Mouse (Mus musculus): ENCODE data around the gene Dhx16. TPM values are rescaled to one million over a fixed set of nuclear protein-coding genes. Genes with fewer than 3 reads are reported as not detected.
A peak's percentile ranks its signal among the peaks of the same experiment; 100 is the strongest.

The Dhx16 gene
- polyA plus RNA-seq, 1 experiment from 2014 or later = 42.2 TPM

DNA sequence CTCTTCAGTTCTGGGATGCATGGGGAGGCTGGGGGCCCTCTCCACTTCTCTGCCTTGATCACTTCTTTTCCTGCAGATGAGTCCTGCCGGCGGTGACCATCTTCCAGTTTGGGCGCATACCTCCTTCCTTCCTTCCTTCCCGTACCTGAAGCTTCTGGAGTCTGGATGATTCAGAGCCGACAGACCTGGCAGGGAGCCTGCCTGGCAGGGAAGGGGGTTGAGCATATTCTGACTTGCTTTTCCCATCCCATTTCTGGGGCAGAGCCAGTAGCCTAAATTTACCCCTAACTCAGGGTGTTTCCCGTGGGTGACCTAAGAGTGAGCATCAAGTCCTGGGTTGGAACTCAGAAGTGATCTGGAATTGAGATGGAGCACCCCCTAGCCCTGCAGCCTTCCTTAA, 4.9 kb upstream of the Dhx16 start:
- Histone ChIP-seq H3K9me3 (ENCODE audit: control insufficient read depth, low read length) (no peaks in the 10 kb centered on the region), H3K27ac (ENCODE audit: low read length) (no peak overlapping the region), H3K27me3 (replicated peaks; ENCODE audit: control insufficient read depth, insufficient read depth, low read length) (no peaks in the 10 kb centered on the region), H3K4me1 (replicated peaks; ENCODE audit: control insufficient read depth, insufficient read depth, low read length) (peaks cover 32% of the 10 kb centered on the region), H3K4me2 (ENCODE audit: low read length) (no peak overlapping the region), H3K36me3 (ENCODE audit: control insufficient read depth, insufficient read depth) (peaks cover 12% of the 10 kb centered on the region), H3K4me3 (replicated peaks; ENCODE audit: low read length) (no peak overlapping the region), H3K9ac (replicated peaks; ENCODE audit: low read depth, low read length) (no peak overlapping the region)
- WGBS = 86% methylated on average over 6 of the region's 6 CpGs
- ATAC-seq = no peak

GRCm38 (mm10) chr17:35882924-35883323, 3.3 kb downstream of the Dhx16 start:
- H3K36me3 ChIP-seq (ENCODE audit: control insufficient read depth, insufficient read depth) = peaks cover 23% of the 10 kb centered on the region

DNA sequence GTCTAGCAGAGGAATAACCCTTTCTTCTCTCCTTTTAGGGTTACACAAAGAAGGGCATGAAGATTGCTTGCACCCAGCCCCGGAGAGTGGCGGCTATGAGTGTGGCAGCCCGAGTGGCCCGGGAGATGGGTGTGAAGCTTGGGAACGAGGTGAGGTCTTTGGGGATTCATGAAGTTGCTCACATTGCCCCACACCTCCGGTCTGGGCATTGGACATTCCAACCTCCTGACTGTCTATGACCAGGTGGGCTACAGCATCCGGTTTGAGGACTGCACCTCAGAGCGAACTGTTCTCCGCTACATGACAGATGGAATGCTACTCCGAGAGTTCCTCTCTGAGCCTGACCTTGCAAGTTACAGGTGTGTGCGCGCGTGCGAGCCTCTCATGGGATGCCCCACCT, 4.2 kb downstream of the Dhx16 start:
- Histone ChIP-seq H3K9ac (replicated peaks; ENCODE audit: low read depth, low read length) (no peak overlapping the region), H3K36me3 (ENCODE audit: control insufficient read depth, insufficient read depth) (peaks cover 23% of the 10 kb centered on the region), H3K4me1 (replicated peaks; ENCODE audit: control insufficient read depth, insufficient read depth, low read length) (peaks cover 9% of the 10 kb centered on the region), H3K4me2 (ENCODE audit: low read length) (no peak overlapping the region), H3K27me3 (replicated peaks; ENCODE audit: control insufficient read depth, insufficient read depth, low read length) (no peaks in the 10 kb centered on the region), H3K27ac (ENCODE audit: low read length) (no peak overlapping the region), H3K4me3 (replicated peaks; ENCODE audit: low read length) (no peak overlapping the region), H3K9me3 (ENCODE audit: control insufficient read depth, low read length) (no peaks in the 10 kb centered on the region)
- WGBS = 94% methylated on average over 14 of the region's 14 CpGs
- no peak for ATAC-seq

More at GRCm38 (mm10) chr17:35882924-35883323, 3.3 kb downstream of the Dhx16 start:
- Histone ChIP-seq H3K9me3 (ENCODE audit: control insufficient read depth, low read length) (no peaks in the 10 kb centered on the region), H3K4me2 (ENCODE audit: low read length) (no peak overlapping the region), H3K27me3 (replicated peaks; ENCODE audit: control insufficient read depth, insufficient read depth, low read length) (no peaks in the 10 kb centered on the region), H3K9ac (replicated peaks; ENCODE audit: low read depth, low read length) (no peak overlapping the region), H3K27ac (ENCODE audit: low read length) (no peak overlapping the region), H3K4me1 (replicated peaks; ENCODE audit: control insufficient read depth, insufficient read depth, low read length) (peaks cover 9% of the 10 kb centered on the region), H3K4me3 (replicated peaks; ENCODE audit: low read length) (no peak overlapping the region)
- 95% methylated on average over 17 of the region's 17 CpGs for WGBS
- ATAC-seq = no peak

DNA sequence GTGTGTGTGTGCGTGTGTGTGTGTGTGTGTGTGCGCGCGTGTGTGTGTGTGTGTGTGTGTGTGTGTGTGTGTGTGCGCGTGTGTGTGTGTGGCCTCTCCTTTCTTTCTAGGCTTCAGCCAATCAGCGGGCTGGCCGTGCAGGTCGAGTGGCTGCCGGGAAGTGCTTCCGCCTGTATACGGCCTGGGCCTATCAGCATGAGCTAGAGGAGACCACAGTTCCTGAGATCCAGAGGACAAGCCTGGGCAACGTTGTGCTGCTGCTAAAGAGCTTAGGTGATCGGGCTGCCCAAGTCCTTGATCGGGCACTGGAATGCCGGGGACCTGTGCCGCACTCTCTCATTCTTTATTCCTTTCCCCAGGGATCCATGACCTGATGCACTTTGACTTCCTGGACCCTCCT, 8.1 kb downstream of the Dhx16 start:
- Histone ChIP-seq H3K27ac (ENCODE audit: low read length) (no peak overlapping the region), H3K9ac (replicated peaks; ENCODE audit: low read depth, low read length) (no peak overlapping the region), H3K4me1 (replicated peaks; ENCODE audit: control insufficient read depth, insufficient read depth, low read length) (no peaks in the 10 kb centered on the region), H3K4me3 (replicated peaks; ENCODE audit: low read length) (no peak overlapping the region), H3K36me3 (ENCODE audit: control insufficient read depth, insufficient read depth) (peaks cover 33% of the 10 kb centered on the region), H3K9me3 (ENCODE audit: control insufficient read depth, low read length) (no peaks in the 10 kb centered on the region), H3K27me3 (replicated peaks; ENCODE audit: control insufficient read depth, insufficient read depth, low read length) (no peaks in the 10 kb centered on the region), H3K4me2 (ENCODE audit: low read length) (no peak overlapping the region)
- no peak for ATAC-seq
- WGBS = 92% methylated on average over 11 of the region's 17 CpGs

- H3K4me2 ChIP-seq (ENCODE audit: low read length) = peak within 1 kb of the TSS; percentile 100
- peak within 1 kb of the TSS; percentile 92 for H3K9ac ChIP-seq (replicated peaks; ENCODE audit: low read depth, low read length)
- peak within 1 kb of the TSS; percentile 89 for H3K4me3 ChIP-seq (replicated peaks; ENCODE audit: low read length)
- no peaks in the 10 kb centered on the region for H3K9me3 ChIP-seq (ENCODE audit: control insufficient read depth, low read length)
- peaks cover 24% of the 10 kb centered on the region for H3K4me1 ChIP-seq (replicated peaks; ENCODE audit: control insufficient read depth, insufficient read depth, low read length)
- no peaks in the 10 kb centered on the region for H3K27me3 ChIP-seq (replicated peaks; ENCODE audit: control insufficient read depth, insufficient read depth, low read length)
- H3K27ac ChIP-seq (ENCODE audit: low read length) = peak within 1 kb of the TSS; percentile 94
- WGBS = 1% methylated on average over 64 of the region's 86 CpGs
- peaks cover 26% of the 10 kb centered on the region for H3K36me3 ChIP-seq (ENCODE audit: control insufficient read depth, insufficient read depth)
- peak; percentile 95 for ATAC-seq
Measured at GRCm38 (mm10) chr17:35896781-35897643, 17.4 kb downstream of the Dhx16 start, which contains the start of gene 2310061I04Rik. Gene 2310061I04Rik (minus strand): TSS chr17:35897431.

- Histone ChIP-seq H3K4me3 (replicated peaks; ENCODE audit: low read length) (peak overlapping the region; percentile 89; the same call in 1 of the 2 replicates), H3K27me3 (replicated peaks; ENCODE audit: control insufficient read depth, insufficient read depth, low read length) (no peaks in the 10 kb centered on the region), H3K9me3 (ENCODE audit: control insufficient read depth, low read length) (no peaks in the 10 kb centered on the region), H3K9ac (replicated peaks; ENCODE audit: low read depth, low read length) (peak overlapping the region; percentile 92), H3K27ac (ENCODE audit: low read length) (peak overlapping the region; percentile 2), H3K36me3 (ENCODE audit: control insufficient read depth, insufficient read depth) (peaks cover 22% of the 10 kb centered on the region), H3K4me1 (replicated peaks; ENCODE audit: control insufficient read depth, insufficient read depth, low read length) (peaks cover 24% of the 10 kb centered on the region), H3K4me2 (ENCODE audit: low read length) (peak overlapping the region; percentile 37)
- peak; percentile 36 for ATAC-seq
- 44% methylated on average over 23 of the region's 23 CpGs for WGBS
Measured at GRCm38 (mm10) chr17:35897644-35898573, 18.3 kb downstream of the Dhx16 start.

GRCm38 (mm10) chr17:35900636-35901035, 21.0 kb downstream of the Dhx16 start:
- no peak overlapping the region for H3K27ac ChIP-seq (ENCODE audit: low read length)
- no peaks in the 10 kb centered on the region for H3K9me3 ChIP-seq (ENCODE audit: control insufficient read depth, low read length)
- no peak overlapping the region for H3K9ac ChIP-seq (replicated peaks; ENCODE audit: low read depth, low read length)
- H3K4me3 ChIP-seq (replicated peaks; ENCODE audit: low read length) = no peak overlapping the region
- whole genome bisulfite sequencing = 94% methylated on average over 3 of the region's 3 CpGs
- H3K4me2 ChIP-seq (ENCODE audit: low read length) = no peak overlapping the region
- peaks cover 21% of the 10 kb centered on the region for H3K4me1 ChIP-seq (replicated peaks; ENCODE audit: control insufficient read depth, insufficient read depth, low read length)
- ATAC-seq = no peak
- H3K27me3 ChIP-seq (replicated peaks; ENCODE audit: control insufficient read depth, insufficient read depth, low read length) = no peaks in the 10 kb centered on the region
- H3K36me3 ChIP-seq (ENCODE audit: control insufficient read depth, insufficient read depth) = peaks cover 27% of the 10 kb centered on the region

DNA sequence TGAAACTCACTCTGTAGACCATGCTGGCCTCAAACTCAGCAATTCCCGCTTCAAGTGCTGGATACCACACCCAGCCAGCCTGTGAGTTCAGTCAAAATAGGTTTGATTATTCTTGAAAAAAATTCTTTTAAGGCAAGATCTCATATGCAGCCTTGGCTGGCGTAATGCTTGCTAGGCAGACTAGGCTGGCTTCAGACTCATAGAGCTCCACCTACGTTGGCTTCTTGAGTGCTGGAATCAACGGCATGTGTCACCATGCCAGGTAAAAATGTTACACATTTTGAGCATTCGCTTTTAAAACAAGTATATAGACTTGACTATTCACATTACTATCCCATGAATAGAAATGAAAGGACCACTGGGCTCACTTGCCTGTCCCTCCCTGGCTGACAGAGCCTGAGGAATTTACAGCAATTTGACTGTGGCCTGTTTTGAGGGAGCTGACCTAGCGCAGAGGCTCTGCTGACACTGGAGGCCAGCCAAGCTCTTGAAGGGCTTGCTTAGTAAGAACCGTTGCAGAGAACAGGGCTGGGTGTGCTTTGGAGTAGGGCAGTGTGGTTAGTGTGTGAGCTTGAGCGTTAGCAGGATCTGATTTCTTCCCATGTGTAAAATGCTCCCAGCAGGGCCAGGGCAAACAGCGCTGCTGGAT, 23.8 kb downstream of the Dhx16 start:
- ATAC-seq = no peak

DNA sequence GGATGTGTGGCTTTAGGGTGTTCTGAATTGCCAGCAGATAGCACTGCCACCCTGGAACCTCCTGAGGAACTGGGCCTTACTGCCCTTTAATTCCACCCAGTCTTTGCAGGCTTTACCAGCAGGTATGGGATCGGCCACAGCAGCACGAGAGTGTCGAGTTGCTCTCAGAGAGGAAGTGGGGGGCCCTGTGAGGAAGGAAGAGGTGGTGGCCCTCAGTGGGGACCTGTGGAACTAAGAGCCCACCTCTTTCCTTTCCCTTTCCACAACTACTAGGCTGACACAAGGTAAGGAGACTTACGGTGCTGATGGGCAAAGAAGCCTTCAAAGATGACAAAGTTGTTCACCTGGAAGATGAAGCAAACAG, 24.4 kb downstream of the Dhx16 start:
- H3K4me3 ChIP-seq (replicated peaks; ENCODE audit: low read length) = no peak overlapping the region

More for the DNA sequence above, 23.8 kb downstream of the Dhx16 start:
- H3K9ac ChIP-seq (replicated peaks; ENCODE audit: low read depth, low read length) = no peak overlapping the region
- H3K4me2 ChIP-seq (ENCODE audit: low read length) = no peak overlapping the region
- H3K9me3 ChIP-seq (ENCODE audit: control insufficient read depth, low read length) = no peaks in the 10 kb centered on the region
- H3K4me1 ChIP-seq (replicated peaks; ENCODE audit: control insufficient read depth, insufficient read depth, low read length) = peaks cover 8% of the 10 kb centered on the region
- H3K27me3 ChIP-seq (replicated peaks; ENCODE audit: control insufficient read depth, insufficient read depth, low read length) = no peaks in the 10 kb centered on the region
- WGBS = 85% methylated on average over 9 of the region's 9 CpGs
- peaks cover 23% of the 10 kb centered on the region for H3K36me3 ChIP-seq (ENCODE audit: control insufficient read depth, insufficient read depth)
- H3K4me3 ChIP-seq (replicated peaks; ENCODE audit: low read length) = no peak overlapping the region
- no peak overlapping the region for H3K27ac ChIP-seq (ENCODE audit: low read length)

More for the DNA sequence above, 24.4 kb downstream of the Dhx16 start:
- no peak for ATAC-seq
- H3K27me3 ChIP-seq (replicated peaks; ENCODE audit: control insufficient read depth, insufficient read depth, low read length) = no peaks in the 10 kb centered on the region
- peaks cover 13% of the 10 kb centered on the region for H3K4me1 ChIP-seq (replicated peaks; ENCODE audit: control insufficient read depth, insufficient read depth, low read length)
- no peak overlapping the region for H3K9ac ChIP-seq (replicated peaks; ENCODE audit: low read depth, low read length)
- no peak overlapping the region for H3K4me2 ChIP-seq (ENCODE audit: low read length)
- H3K9me3 ChIP-seq (ENCODE audit: control insufficient read depth, low read length) = no peaks in the 10 kb centered on the region
- peaks cover 23% of the 10 kb centered on the region for H3K36me3 ChIP-seq (ENCODE audit: control insufficient read depth, insufficient read depth)
- H3K27ac ChIP-seq (ENCODE audit: low read length) = no peak overlapping the region
- WGBS = 93% methylated on average over 4 of the region's 4 CpGs

All from forebrain, embryonic 16.5 days (tissue).